Mouse (Mus musculus) liver, embryonic 14.5 days (tissue): ENCODE results near the gene Asah2. TPM values are rescaled to one million over a fixed set of nuclear protein-coding genes. Genes with fewer than 3 reads are reported as not detected.

Experiments
- ATAC-seq: fragments of 200-750 bp; cut with Nextera tagmentation; 2 replicates; pipeline ENCODE4 v1.8.0; 2017; ENCODE audit warnings: moderate number of reproducible peaks, mild to moderate bottlenecking, moderate library complexity; ENCODE audit not compliant: insufficient read depth
- DNase-seq, 3 experiments: peaks; one replicate each; pipeline ENCODE4 v3.0.0-alpha.2; 2012 to 2013; ENCODE audit warnings: low read depth in 3 of 3, low spot score in 3 of 3
- H3K27ac ChIP-seq: fragments of 300-500 bp; sonication (generic); 2 replicates; pipeline ENCODE4 v1.5.1; 2014; ENCODE audit warnings: moderate library complexity, mild to moderate bottlenecking, control low read depth, inconsistent platforms
- H3K27me3 ChIP-seq: fragments of 300-500 bp; sonication (generic); 2 replicates; pipeline ENCODE4 v1.6.1; 2014; ENCODE audit warnings: mild to moderate bottlenecking, low read length, moderate library complexity; ENCODE audit not compliant: control insufficient read depth, insufficient read depth
- H3K36me3 ChIP-seq: fragments of 300-500 bp; sonication (generic); replicated peaks from 2 replicates; pipeline ENCODE4 v1.6.1; 2014; ENCODE audit warnings: low read depth; ENCODE audit not compliant: control insufficient read depth, insufficient read depth
- H3K4me1 ChIP-seq, 2 experiments: fragments of 200-500 bp in 1 of 2; fragments of 300-500 bp in 1 of 2; sonication (generic) in 1 of 2; replicated peaks; 2 replicates each; pipeline ENCODE4 v1.6.1; 2012 to 2014; ENCODE audit warnings: antibody characterized with exemption in 1 of 2, inconsistent platforms in 1 of 2, low read length in 1 of 2; ENCODE audit not compliant: control insufficient read depth in 2 of 2, insufficient read depth in 2 of 2
- H3K4me2 ChIP-seq: fragments of 300-500 bp; sonication (generic); 2 replicates; pipeline ENCODE4 v1.6.1; 2014; ENCODE audit warnings: low read depth, mild to moderate bottlenecking, control low read depth, moderate library complexity
- H3K4me3 ChIP-seq, 2 experiments: fragments of 200-500 bp in 1 of 2; fragments of 300-500 bp in 1 of 2; sonication (generic) in 1 of 2; 2 replicates each; pipeline ENCODE4 v1.5.1; 2012 to 2014; ENCODE audit warnings: low read depth in 2 of 2, low read length in 2 of 2, mild to moderate bottlenecking in 2 of 2, control low read depth in 1 of 2, inconsistent platforms in 1 of 2, moderate library complexity in 1 of 2; ENCODE audit not compliant: insufficient read depth in 1 of 2
- H3K9ac ChIP-seq: fragments of 300-500 bp; sonication (generic); replicated peaks from 2 replicates; pipeline ENCODE4 v1.6.1; 2014; ENCODE audit warnings: mild to moderate bottlenecking, control low read depth, moderate library complexity
- H3K9me3 ChIP-seq: fragments of 300-500 bp; sonication (generic); 2 replicates; pipeline ENCODE4 v1.6.1; 2016; ENCODE audit warnings: low read length, mixed read lengths; ENCODE audit not compliant: control insufficient read depth
- CTCF ChIP-seq: IDR thresholded peaks from 2 replicates; pipeline ENCODE4 v1.5.1; 2016; ENCODE audit warnings: antibody characterized with exemption, low read depth, control low read depth
- EP300 ChIP-seq: IDR thresholded peaks from 2 replicates; pipeline ENCODE4 v1.6.1; 2016; ENCODE audit warnings: antibody characterized with exemption, low read depth
- WGBS: fragments of 180-500 bp; shearing (Covaris S2); extraction: QIAGEN DNeasy Blood & Tissue Kit; methylation state at CpG from one replicate; pipeline ENCODE4 v1.1.7; 2014; ENCODE audit not compliant: insufficient replicate concordance; 5-methylcytosine and 5-hydroxymethylcytosine counted together
- polyA plus RNA-seq, 2 experiments: library from polyadenylated mRNA; depleted of rRNA in 1 of 2; stranded (reverse) in 1 of 2; unstranded in 1 of 2; fragments of >200 nt; fragmentation: Nextera tagmentation in 1 of 2; extraction: Ambion mirVana in 1 of 2; gene quantifications; 2 replicates each; pipeline versions ENCODE4 v1.2.1 to v1.2.3; 2012 to 2014

Asah2 gene
- polyA plus RNA-seq, 2 experiments = 0.29 to 0.78 TPM

GRCm38 (mm10) chr19:32102976-32103300 lies 5.1 kb downstream of the Asah2 start:
- DNase-seq (no peak), ATAC-seq (no peak)
- no peak overlapping the region for H3K4me2 ChIP-seq
- H3K9ac ChIP-seq = no peak overlapping the region
- TF ChIP-seq EP300 = no peak
- TF ChIP-seq CTCF = no peak
- no peaks in the 10 kb centered on the region for H3K36me3 ChIP-seq
- H3K4me3 ChIP-seq = no peak overlapping the region
- H3K4me1 ChIP-seq = 0 out of 4 replicates have a peak, but pooled peaks cover 0 to 2% of the 10 kb centered on the region in 2 experiments
- WGBS = 21% methylated on average over 9 of the region's 9 CpGs
- no peaks in the 10 kb centered on the region for H3K9me3 ChIP-seq
- H3K27ac ChIP-seq = no peak overlapping the region
- no peaks in the 10 kb centered on the region for H3K27me3 ChIP-seq

GRCm38 (mm10) chr19:32102294-32102975 lies 5.6 kb downstream of the Asah2 start:
- no peak overlapping the region for H3K9ac ChIP-seq
- H3K4me2 ChIP-seq = no peak overlapping the region
- TF ChIP-seq EP300 (no peak), CTCF (no peak)
- no peak for ATAC-seq
- H3K9me3 ChIP-seq = no peaks in the 10 kb centered on the region
- H3K4me3 ChIP-seq = no peak overlapping the region
- no peaks in the 10 kb centered on the region for H3K27me3 ChIP-seq
- no peaks in the 10 kb centered on the region for H3K36me3 ChIP-seq
- DNase-seq = no peak
- WGBS = 47% methylated on average over 18 of the region's 18 CpGs
- 0 out of 4 replicates have a peak, but pooled peaks cover 0 to 2% of the 10 kb centered on the region in 2 experiments for H3K4me1 ChIP-seq
- H3K27ac ChIP-seq = no peak overlapping the region

GRCm38 (mm10) chr19:32098582-32098981 lies 9.4 kb downstream of the Asah2 start:
- no peak for TF ChIP-seq CTCF
- no peak for TF ChIP-seq EP300
- Histone ChIP-seq H3K27me3 (no peaks in the 10 kb centered on the region), H3K27ac (no peak overlapping the region), H3K4me3 (no peak overlapping the region), H3K36me3 (no peaks in the 10 kb centered on the region), H3K9ac (no peak overlapping the region), H3K4me1 (0 out of 4 replicates have a peak, but pooled peaks cover 0 to 2% of the 10 kb centered on the region in 2 experiments), H3K9me3 (no peaks in the 10 kb centered on the region), H3K4me2 (no peak overlapping the region)
- WGBS = 62% methylated on average over 3 of the region's 3 CpGs
- DNase-seq = no peak
- no peak for ATAC-seq

- Histone ChIP-seq H3K9ac (no peak overlapping the region), H3K4me2 (no peak overlapping the region), H3K36me3 (no peaks in the 10 kb centered on the region), H3K27ac (no peak overlapping the region), H3K4me1 (no peaks in the 10 kb centered on the region), H3K4me3 (no peak overlapping the region), H3K9me3 (no peaks in the 10 kb centered on the region), H3K27me3 (no peaks in the 10 kb centered on the region)
- 57% methylated on average over 4 of the region's 4 CpGs for WGBS
- TF ChIP-seq EP300 (no peak), CTCF (no peak)
- DNase-seq = no peak
- no peak for ATAC-seq
Measured at GRCm38 (mm10) chr19:32092358-32092757, 15.7 kb downstream of the Asah2 start.

- no peak for ATAC-seq
- no peaks in the 10 kb centered on the region for H3K9me3 ChIP-seq
- WGBS = 45% methylated on average over 4 of the region's 4 CpGs
- no peak for TF ChIP-seq CTCF
- TF ChIP-seq EP300 = no peak
- H3K36me3 ChIP-seq = no peaks in the 10 kb centered on the region
- H3K4me2 ChIP-seq = no peak overlapping the region
- no peaks in the 10 kb centered on the region for H3K4me1 ChIP-seq
- no peak overlapping the region for H3K27ac ChIP-seq
- H3K9ac ChIP-seq = no peak overlapping the region
- H3K27me3 ChIP-seq = no peaks in the 10 kb centered on the region
- no peak overlapping the region for H3K4me3 ChIP-seq
- DNase-seq = no peak
Measured at GRCm38 (mm10) chr19:32090804-32091203, 17.2 kb downstream of the Asah2 start.
